Mouse (Mus musculus) layer of hippocampus, postnatal 14 days (tissue): ENCODE results near the gene Fabp6. TPM values are rescaled to one million over a fixed set of nuclear protein-coding genes. Genes with fewer than 3 reads are reported as not detected.
A peak's percentile ranks its signal among the peaks of the same experiment; 100 is the strongest.

Experiments used
- DNase-seq, 2 experiments: peaks; one replicate each; pipeline ENCODE4 v3.0.0; 2021 to 2022; ENCODE audit warnings: low spot score in 2 of 2, mixed read lengths in 1 of 2
- total RNA-seq, 2 experiments: library from RNA; stranded (reverse); gene quantifications; 2 replicates each; pipeline ENCODE4 v1.2.3; 2021

Gene Fabp6
- total RNA-seq, 2 experiments from 2014 or later: not detected

DNA sequence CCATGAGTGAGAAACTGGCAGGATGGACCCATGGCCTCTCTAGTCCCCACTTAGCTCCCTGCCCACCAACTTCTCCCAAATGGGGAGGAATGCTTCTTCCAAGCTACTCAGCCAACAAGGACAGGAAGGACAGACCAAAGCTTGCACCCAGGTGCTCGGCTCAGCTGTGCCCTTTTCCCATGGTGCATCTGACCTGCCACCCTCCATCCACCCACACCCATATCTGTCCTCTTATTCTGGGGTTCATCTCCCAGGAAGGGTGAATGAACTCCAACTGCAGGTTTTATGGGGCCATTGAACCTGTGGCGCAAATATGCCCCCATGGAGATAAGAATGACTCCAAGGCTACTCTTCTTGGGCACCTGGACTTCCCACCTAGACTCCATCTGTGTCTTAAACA is 2.9 kb upstream of the Fabp6 start:
- no peak for DNase-seq

DNA sequence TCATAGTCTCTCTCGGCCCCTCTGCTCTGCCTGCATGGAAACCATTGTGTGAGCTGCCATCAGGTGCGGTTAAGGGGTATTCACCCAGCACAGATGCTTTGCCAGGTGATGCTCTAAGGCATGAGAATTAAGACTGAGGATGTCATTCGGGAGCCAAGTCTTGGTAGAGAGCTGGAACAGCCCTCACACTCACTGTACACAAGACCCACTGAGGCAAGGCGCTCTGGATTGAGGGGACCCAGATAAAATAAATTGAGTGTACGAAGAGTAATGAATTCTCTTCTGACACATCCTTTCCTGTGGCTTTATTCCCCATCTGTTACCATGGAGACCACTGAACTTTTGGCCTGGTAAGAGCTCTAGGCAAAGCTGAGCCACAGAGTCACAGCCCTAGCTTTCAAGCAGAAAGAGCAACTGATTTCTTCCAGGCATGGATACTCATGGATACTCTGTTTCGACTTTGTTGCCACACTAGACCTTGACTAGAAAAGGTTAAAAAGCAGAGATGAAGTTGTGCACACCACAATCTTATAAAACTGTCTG is 11.7 kb downstream of the Fabp6 start:
- DNase-seq: no peak

GRCm38 (mm10) chr11:43586324-43587090 is 14.8 kb downstream of the Fabp6 start, which contains the start of gene 4933415A04Rik:
4933415A04Rik (plus strand) TSS chr11:43587040.
- DNase-seq: peak; percentile 52 to 78

- DNase-seq: no peak
Measured at GRCm38 (mm10) chr11:43585211-43586005, 15.9 kb downstream of the Fabp6 start.

DNA sequence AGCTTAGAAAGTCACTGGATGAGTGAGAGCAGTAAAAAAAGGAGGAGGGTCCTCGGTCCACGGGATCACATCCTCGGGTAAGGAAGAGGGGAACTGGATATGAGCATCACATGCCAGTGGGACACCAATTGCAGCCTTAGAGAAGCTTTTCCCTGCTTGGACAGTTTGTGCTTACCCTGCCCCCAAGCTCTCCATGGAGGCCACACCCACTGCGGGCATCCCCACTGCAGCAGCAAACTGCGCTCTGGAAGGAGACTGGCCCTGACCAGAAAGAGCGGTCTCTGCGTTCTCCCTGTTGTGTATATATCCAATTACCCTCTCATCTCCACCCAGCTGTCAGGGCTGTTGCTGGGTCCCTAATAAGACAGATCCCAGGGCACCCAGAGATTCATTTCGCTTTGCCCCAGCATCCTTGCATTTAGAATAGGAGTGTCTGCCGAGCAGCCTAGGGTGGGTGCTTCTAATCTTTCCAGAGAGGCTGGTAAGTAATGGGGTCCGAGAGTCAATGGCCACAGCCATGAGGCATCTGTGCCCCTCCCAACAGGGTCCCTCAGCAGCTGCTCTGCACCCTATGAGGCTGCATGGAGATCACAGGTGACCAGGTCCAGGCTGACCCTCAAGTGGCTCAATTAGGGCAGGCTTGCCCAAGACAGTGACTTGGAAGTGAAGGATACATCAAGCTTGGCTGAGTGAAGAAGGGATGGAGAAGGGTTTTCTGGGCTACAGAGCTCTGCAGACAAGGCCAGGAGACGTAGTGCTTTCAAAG is 23.4 kb downstream of the Fabp6 start:
- DNase-seq: no peak

GRCm38 (mm10) chr11:43575376-43576151 is 25.8 kb downstream of the Fabp6 start:
- DNase-seq: no peak

GRCm38 (mm10) chr11:43575061-43575375 is 26.3 kb downstream of the Fabp6 start:
- no peak for DNase-seq

GRCm38 (mm10) chr11:43569595-43569994 is 31.7 kb downstream of the Fabp6 start:
- no peak for DNase-seq

DNA sequence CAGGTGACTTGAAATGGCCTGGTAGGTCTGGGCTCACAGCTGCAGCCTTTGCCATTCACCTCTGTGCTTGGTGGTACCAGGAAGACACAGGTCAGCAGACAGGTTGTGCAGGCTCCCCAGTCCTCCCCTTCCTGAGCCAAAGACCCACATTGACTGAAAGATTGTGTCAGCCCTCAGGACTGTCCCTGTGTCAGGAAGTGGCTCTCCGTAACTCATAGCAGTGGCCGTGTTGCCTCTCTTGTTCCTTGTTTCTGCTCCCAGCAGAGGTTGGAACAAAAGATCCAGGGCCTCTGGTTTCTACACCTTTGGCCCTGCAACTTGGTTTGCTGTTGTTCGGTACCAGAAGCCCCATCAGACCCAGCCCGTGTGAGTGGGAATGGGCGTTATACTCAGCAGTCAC is 32.2 kb downstream of the Fabp6 start:
- DNase-seq: no peak

GRCm38 (mm10) chr11:43568263-43568662 is 33.1 kb downstream of the Fabp6 start:
- no peak for DNase-seq

DNA sequence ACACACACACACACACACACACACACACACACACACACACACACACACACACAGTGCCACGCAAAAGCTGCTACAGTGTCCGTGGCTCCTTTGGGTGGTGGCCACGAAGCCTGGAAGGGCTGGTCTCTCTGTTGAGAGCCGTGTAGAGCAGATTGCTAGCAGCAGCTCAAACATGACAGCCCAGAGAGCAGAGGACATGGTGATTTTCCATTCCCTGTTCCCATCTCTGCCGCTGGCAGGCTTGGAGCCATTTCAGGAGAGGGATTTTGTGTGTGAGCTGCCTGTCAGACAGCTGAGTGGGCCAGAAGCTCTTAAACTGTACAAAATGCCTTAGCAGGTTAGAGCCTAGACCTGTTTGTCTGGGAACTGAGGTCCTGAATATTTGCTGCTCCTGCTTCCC is 34.6 kb downstream of the Fabp6 start:
- no peak for DNase-seq

GRCm38 (mm10) chr11:43565852-43566251 is 35.5 kb downstream of the Fabp6 start:
- no peak for DNase-seq

GRCm38 (mm10) chr11:43565414-43565813 is 35.9 kb downstream of the Fabp6 start:
- DNase-seq: no peak

DNA sequence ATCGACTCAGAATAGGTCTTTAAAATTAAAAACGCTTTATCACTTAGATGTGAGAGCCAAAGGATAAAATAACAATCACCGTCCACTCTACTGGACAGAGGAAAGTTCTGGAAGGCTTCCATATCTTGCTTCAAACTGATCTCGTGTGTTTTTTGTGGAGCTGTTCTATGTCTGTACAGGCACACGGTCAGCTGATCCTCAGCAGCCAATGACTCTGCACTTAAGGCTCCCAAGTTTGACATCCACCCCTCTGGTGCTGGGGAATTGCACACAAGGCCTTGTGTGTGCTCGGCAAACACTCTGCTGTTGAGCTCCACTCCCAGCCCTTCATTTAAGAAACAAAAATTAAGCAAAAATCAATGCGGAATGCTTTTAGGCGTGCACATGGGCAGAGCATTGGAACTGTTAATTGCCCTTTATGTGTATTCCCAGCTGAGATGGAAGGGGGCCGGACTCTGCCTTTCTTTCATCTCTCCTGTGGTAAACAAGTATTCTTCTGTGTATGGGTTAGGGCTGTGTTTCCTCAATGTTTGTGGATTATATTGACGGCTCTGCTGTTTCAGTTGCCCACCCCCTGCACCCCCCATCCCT is 37.6 kb downstream of the Fabp6 start:
- DNase-seq: no peak

GRCm38 (mm10) chr11:43559515-43560292 is 41.6 kb downstream of the Fabp6 start:
- DNase-seq: peak; percentile 66 to 81

DNA sequence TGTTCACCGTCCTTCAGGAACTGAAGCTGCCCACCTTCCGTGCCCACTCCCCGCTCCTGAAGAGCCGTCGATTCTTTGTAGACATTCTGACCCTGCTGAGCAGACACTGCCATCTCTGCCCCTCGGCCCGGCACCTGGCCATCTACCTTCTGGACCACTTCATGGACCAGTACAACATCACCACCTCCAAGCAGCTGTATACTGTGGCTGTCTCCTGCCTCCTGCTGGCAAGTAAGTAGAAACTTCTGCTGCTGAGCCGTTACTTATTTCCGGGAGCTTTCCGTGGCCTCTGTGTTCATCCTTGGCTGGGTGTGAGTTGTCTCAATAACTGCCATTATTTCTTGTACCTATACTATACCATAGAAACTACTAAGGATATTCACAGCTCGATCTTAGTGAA is 44.8 kb downstream of the Fabp6 start:
- DNase-seq: no peak

DNA sequence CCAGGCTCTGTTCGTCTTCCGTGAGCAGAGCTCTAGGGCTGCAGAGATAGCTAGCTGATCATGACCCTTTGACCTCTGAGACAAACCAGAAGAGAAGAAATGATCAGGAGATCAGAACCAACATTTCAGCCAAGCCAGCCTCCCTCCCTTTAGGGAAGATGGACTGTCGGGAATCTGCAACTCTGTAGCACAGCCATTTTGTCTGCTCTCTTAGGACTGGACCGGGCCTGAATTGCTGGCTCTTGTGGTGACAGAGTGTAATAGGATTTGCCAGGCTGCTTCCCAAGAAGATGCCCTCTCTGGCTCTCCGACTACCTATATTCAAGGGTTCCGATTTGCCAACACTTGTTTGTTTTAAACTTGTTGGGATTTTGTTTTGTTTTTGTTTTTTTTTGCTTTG is 48.7 kb downstream of the Fabp6 start:
- DNase-seq: no peak

DNA sequence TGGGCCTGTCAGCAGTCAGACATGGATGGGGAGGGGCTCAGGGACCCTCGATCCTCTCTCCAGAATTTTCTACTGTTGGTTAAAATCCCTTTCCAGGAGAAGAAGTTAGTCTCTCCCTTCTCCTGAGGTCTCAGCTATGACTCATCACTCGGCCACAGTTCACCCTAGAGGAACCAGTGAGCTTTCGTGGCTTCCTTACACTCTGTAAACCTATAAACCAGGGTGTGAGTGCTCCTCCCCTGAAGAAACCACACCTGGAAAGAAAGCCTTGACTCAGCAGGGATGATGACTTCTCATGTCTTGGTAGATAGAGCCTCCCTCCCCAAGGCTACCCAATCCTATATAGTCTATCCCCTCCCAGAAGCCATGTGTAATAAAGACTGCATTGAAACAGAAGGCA is 49.6 kb downstream of the Fabp6 start:
- no peak for DNase-seq

DNA sequence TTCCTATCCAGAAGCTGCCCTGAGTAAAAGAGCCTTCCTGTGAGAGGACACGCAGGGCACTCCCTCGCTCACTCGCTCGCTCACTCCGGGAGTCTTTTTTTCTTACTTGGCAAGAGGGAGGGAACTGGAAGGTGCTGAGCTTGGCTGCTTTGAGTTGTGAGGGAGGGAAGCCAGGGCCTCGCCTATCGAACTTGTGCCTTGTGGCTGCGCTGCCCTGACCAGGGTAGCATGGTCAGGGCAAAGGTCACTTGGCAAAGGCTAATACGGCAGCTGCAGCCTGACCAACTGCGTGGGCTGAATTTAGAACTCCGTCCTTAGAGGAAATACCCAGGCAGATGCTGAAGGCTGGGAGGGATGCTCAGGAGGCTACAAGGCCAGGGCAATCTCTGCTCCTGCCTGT is 51.6 kb downstream of the Fabp6 start:
- no peak for DNase-seq
